Mouse (Mus musculus) liver, postnatal 0 days (tissue): ENCODE measurements at regions not wholly inside any gene's neighbourhood (a gene's known extent, or its start where the extent isn't known, plus 50 kb on each side); places are given as distances from the start of the nearest gene placed in this dataset.

Source experiments
- CTCF ChIP-seq: sonication (generic); IDR thresholded peaks from 2 replicates; pipeline ENCODE4 v1.5.1; 2016; ENCODE audit warnings: antibody characterized with exemption, low read depth
- EP300 ChIP-seq: IDR thresholded peaks from 2 replicates; pipeline ENCODE4 v1.6.1; 2016; ENCODE audit warnings: antibody characterized with exemption, low read depth, mild to moderate bottlenecking

- no peak for TF ChIP-seq CTCF
- no peak for TF ChIP-seq EP300
Observed at GRCm38 (mm10) chr14:47823696-47824095, 175.4 kb downstream of the Ktn1 start.
